Mouse (Mus musculus) lung, embryonic 16.5 days (tissue): ENCODE measurements around the gene Snrk. TPM values are rescaled to one million over a fixed set of nuclear protein-coding genes. Genes with fewer than 3 reads are reported as not detected.

ENCODE experiments used
- ATAC-seq: fragments of 200-750 bp; cut with Nextera tagmentation; 2 replicates; pipeline ENCODE4 v1.8.0; 2017; ENCODE audit warnings: low read depth, mild to moderate bottlenecking, moderate library complexity
- H3K27ac ChIP-seq: fragments of 300-500 bp; sonication (generic); 2 replicates; pipeline ENCODE4 v1.5.1; 2014; ENCODE audit warnings: mild to moderate bottlenecking, control low read depth, low read length
- H3K27me3 ChIP-seq: fragments of 300-500 bp; sonication (generic); 2 replicates; pipeline ENCODE4 v1.6.1; 2014; ENCODE audit warnings: low read depth, low read length, mixed read lengths; ENCODE audit not compliant: control insufficient read depth, insufficient read depth
- H3K36me3 ChIP-seq: fragments of 300-500 bp; sonication (generic); 2 replicates; pipeline ENCODE4 v1.6.1; 2014; ENCODE audit warnings: low read length; ENCODE audit not compliant: control insufficient read depth, insufficient read depth
- H3K4me1 ChIP-seq: fragments of 300-500 bp; sonication (generic); replicated peaks from 2 replicates; pipeline ENCODE4 v1.6.1; 2014; ENCODE audit warnings: low read length, mixed read lengths; ENCODE audit not compliant: control insufficient read depth, insufficient read depth
- H3K4me2 ChIP-seq: fragments of 300-500 bp; sonication (generic); 2 replicates; pipeline ENCODE4 v1.6.1; 2014; ENCODE audit warnings: low read depth, low read length, control low read depth
- H3K4me3 ChIP-seq: fragments of 300-500 bp; sonication (generic); 2 replicates; pipeline ENCODE4 v1.5.1; 2014; ENCODE audit warnings: mild to moderate bottlenecking, low read length, control low read depth
- H3K9ac ChIP-seq: fragments of 300-500 bp; sonication (generic); 2 replicates; pipeline ENCODE4 v1.6.1; 2014; ENCODE audit warnings: low read length, control low read depth
- H3K9me3 ChIP-seq: fragments of 300-500 bp; sonication (generic); 2 replicates; pipeline ENCODE4 v1.6.1; 2016; ENCODE audit warnings: low read length; ENCODE audit not compliant: control insufficient read depth
- WGBS: fragments of 180-500 bp; shearing (Covaris S2); extraction: QIAGEN DNeasy Blood & Tissue Kit; methylation state at CpG from one replicate; pipeline ENCODE4 v1.1.7; 2014; 5-methylcytosine and 5-hydroxymethylcytosine counted together
- polyA plus RNA-seq: library from polyadenylated mRNA; unstranded; fragments of >200 nt; fragmentation: Nextera tagmentation; extraction: Ambion mirVana; gene quantifications from 2 replicates; pipeline ENCODE4 v1.2.1, GENCODE M21; 2015

The Snrk gene
- polyA plus RNA-seq, 1 experiment from 2014 or later, result 93.3 TPM

GRCm38 (mm10) chr9:122101196-122101595 lies 15.9 kb upstream of the Snrk start:
- no peaks in the 10 kb centered on the region for H3K9me3 ChIP-seq
- ATAC-seq, result no peak
- no peak overlapping the region for H3K4me2 ChIP-seq
- H3K9ac ChIP-seq, result no peak overlapping the region
- H3K36me3 ChIP-seq, result no peaks in the 10 kb centered on the region
- WGBS, result 45% methylated on average over 4 of the region's 4 CpGs
- H3K4me1 ChIP-seq, result no peaks in the 10 kb centered on the region
- H3K27me3 ChIP-seq, result no peaks in the 10 kb centered on the region
- H3K27ac ChIP-seq, result no peak overlapping the region
- no peak overlapping the region for H3K4me3 ChIP-seq

GRCm38 (mm10) chr9:122103550-122104284 lies 13.3 kb upstream of the Snrk start:
- H3K4me1 ChIP-seq, result no peaks in the 10 kb centered on the region; the same call in 1 of the 2 replicates
- 42% methylated on average over 9 of the region's 9 CpGs for WGBS
- ATAC-seq, result no peak
- H3K36me3 ChIP-seq, result no peaks in the 10 kb centered on the region
- no peak overlapping the region for H3K4me2 ChIP-seq
- H3K9me3 ChIP-seq, result no peaks in the 10 kb centered on the region
- H3K4me3 ChIP-seq, result no peak overlapping the region
- no peak overlapping the region for H3K9ac ChIP-seq
- no peak overlapping the region for H3K27ac ChIP-seq
- H3K27me3 ChIP-seq, result no peaks in the 10 kb centered on the region

GRCm38 (mm10) chr9:122104285-122104829 lies 12.7 kb upstream of the Snrk start:
- Histone ChIP-seq H3K4me2 (no peak overlapping the region), H3K27ac (no peak overlapping the region), H3K4me3 (no peak overlapping the region), H3K9me3 (no peaks in the 10 kb centered on the region), H3K27me3 (no peaks in the 10 kb centered on the region), H3K4me1 (peaks cover 1% of the 10 kb centered on the region; the same call in 1 of the 2 replicates), H3K9ac (no peak overlapping the region), H3K36me3 (no peaks in the 10 kb centered on the region)
- no peak for ATAC-seq
- 54% methylated on average over 7 of the region's 7 CpGs for WGBS

GRCm38 (mm10) chr9:122107701-122108375 lies 9.2 kb upstream of the Snrk start:
- H3K4me2 ChIP-seq, result no peak overlapping the region
- 55% methylated on average over 7 of the region's 7 CpGs for WGBS
- H3K36me3 ChIP-seq, result no peaks in the 10 kb centered on the region
- no peak overlapping the region for H3K4me3 ChIP-seq
- peaks cover 10% of the 10 kb centered on the region; the same call in 1 of the 2 replicates for H3K4me1 ChIP-seq
- H3K9me3 ChIP-seq, result no peaks in the 10 kb centered on the region
- peak; percentile 39 for ATAC-seq
- no peak overlapping the region for H3K27ac ChIP-seq
- H3K27me3 ChIP-seq, result no peaks in the 10 kb centered on the region
- H3K9ac ChIP-seq, result no peak overlapping the region

GRCm38 (mm10) chr9:122109553-122110225 lies 7.4 kb upstream of the Snrk start:
- Histone ChIP-seq H3K27me3 (no peaks in the 10 kb centered on the region), H3K27ac (peak overlapping the region; percentile 93), H3K4me2 (no peak overlapping the region), H3K36me3 (no peaks in the 10 kb centered on the region), H3K4me1 (peaks cover 10% of the 10 kb centered on the region; the same call in 1 of the 2 replicates), H3K9me3 (no peaks in the 10 kb centered on the region), H3K9ac (no peak overlapping the region), H3K4me3 (no peak overlapping the region)
- WGBS, result 42% methylated on average over 8 of the region's 8 CpGs
- peak; percentile 91 for ATAC-seq

GRCm38 (mm10) chr9:122110508-122110907 lies 6.6 kb upstream of the Snrk start:
- WGBS, result 69% methylated on average over 6 of the region's 6 CpGs
- Histone ChIP-seq H3K27ac (peak overlapping the region; percentile 93), H3K9ac (no peak overlapping the region), H3K4me1 (peaks cover 10% of the 10 kb centered on the region; the same call in 1 of the 2 replicates), H3K4me3 (no peak overlapping the region), H3K9me3 (no peaks in the 10 kb centered on the region), H3K36me3 (no peaks in the 10 kb centered on the region), H3K27me3 (no peaks in the 10 kb centered on the region), H3K4me2 (no peak overlapping the region)
- no peak for ATAC-seq

- no peaks in the 10 kb centered on the region for H3K9me3 ChIP-seq
- H3K4me3 ChIP-seq, result no peak overlapping the region
- H3K27me3 ChIP-seq, result no peaks in the 10 kb centered on the region
- H3K36me3 ChIP-seq, result no peaks in the 10 kb centered on the region
- no peak overlapping the region for H3K4me2 ChIP-seq
- H3K27ac ChIP-seq, result peak overlapping the region; percentile 93
- WGBS, result 78% methylated on average over 5 of the region's 5 CpGs
- H3K4me1 ChIP-seq, result peaks cover 10% of the 10 kb centered on the region; the same call in 1 of the 2 replicates
- no peak overlapping the region for H3K9ac ChIP-seq
- no peak for ATAC-seq
Observed at GRCm38 (mm10) chr9:122110921-122111320, 6.1 kb upstream of the Snrk start.

- H3K27ac ChIP-seq, result no peak overlapping the region
- H3K4me1 ChIP-seq, result peaks cover 5% of the 10 kb centered on the region; the same call in 1 of the 2 replicates
- no peak overlapping the region for H3K9ac ChIP-seq
- peaks cover 2% of the 10 kb centered on the region; the same call in 1 of the 2 replicates for H3K36me3 ChIP-seq
- H3K27me3 ChIP-seq, result no peaks in the 10 kb centered on the region
- 67% methylated on average over 4 of the region's 4 CpGs for WGBS
- no peak overlapping the region for H3K4me2 ChIP-seq
- H3K9me3 ChIP-seq, result no peaks in the 10 kb centered on the region
- no peak overlapping the region for H3K4me3 ChIP-seq
- no peak for ATAC-seq
Observed at GRCm38 (mm10) chr9:122115552-122115951, 1.5 kb upstream of the Snrk start.

- Histone ChIP-seq H3K27me3 (no peaks in the 10 kb centered on the region), H3K4me1 (peaks cover 2% of the 10 kb centered on the region; the same call in 1 of the 2 replicates), H3K9ac (no peak overlapping the region), H3K27ac (no peak overlapping the region), H3K36me3 (peaks cover 4% of the 10 kb centered on the region; the same call in 1 of the 2 replicates), H3K9me3 (no peaks in the 10 kb centered on the region), H3K4me2 (no peak overlapping the region), H3K4me3 (no peak overlapping the region)
- 36% methylated on average over 1 of the region's 1 CpGs for WGBS
- no peak for ATAC-seq
Observed at GRCm38 (mm10) chr9:122116359-122116758, 707 bp upstream of the Snrk start.
